Mouse (Mus musculus): Measurements from ENCODE around the gene Prkar1a. TPM values are rescaled to one million over a fixed set of nuclear protein-coding genes. Genes with fewer than 3 reads are reported as not detected.

The Prkar1a gene
- total RNA-seq, 2 experiments from 2014 or later, result 470 to 506 TPM

Other genes with a start within 250 kb of the Prkar1a start
- gene 9930022D16Rik, start 235.5 kb upstream of the Prkar1a start, total RNA-seq (2021), result not detected
- 10 to 100 TPM; 61.9 to 62.2 TPM for gene Amz2, start 223.5 kb upstream of the Prkar1a start, total RNA-seq (2021)
- gene Arsg, start 176.0 kb upstream of the Prkar1a start, total RNA-seq (2021), result 1 to 10 TPM; 5.9 to 7.1 TPM
- 10 to 100 TPM in 1 of 2 experiments, 1 to 10 TPM in 1; 9.6 to 11.4 TPM for gene Slc16a6, start 175.8 kb upstream of the Prkar1a start, total RNA-seq (2021)
- gene Wipi1, start 37.4 kb upstream of the Prkar1a start, total RNA-seq (2021), result 10 to 100 TPM; 21.8 to 22.2 TPM
- gene Fam20a, start 72.9 kb downstream of the Prkar1a start, total RNA-seq (2021), result 10 to 100 TPM; 17.1 to 19.1 TPM
- not detected for gene 1700012B07Rik, start 178.6 kb downstream of the Prkar1a start, total RNA-seq (2021)